Mouse (Mus musculus): ENCODE measurements around the gene St6galnac3. TPM values are rescaled to one million over a fixed set of nuclear protein-coding genes. Genes with fewer than 3 reads are reported as not detected.

The St6galnac3 gene
- polyA plus RNA-seq (2015; fragmentation: Nextera tagmentation; extraction: Ambion mirVana), result 20.7 and 23.2 TPM in 2 replicates

DNA sequence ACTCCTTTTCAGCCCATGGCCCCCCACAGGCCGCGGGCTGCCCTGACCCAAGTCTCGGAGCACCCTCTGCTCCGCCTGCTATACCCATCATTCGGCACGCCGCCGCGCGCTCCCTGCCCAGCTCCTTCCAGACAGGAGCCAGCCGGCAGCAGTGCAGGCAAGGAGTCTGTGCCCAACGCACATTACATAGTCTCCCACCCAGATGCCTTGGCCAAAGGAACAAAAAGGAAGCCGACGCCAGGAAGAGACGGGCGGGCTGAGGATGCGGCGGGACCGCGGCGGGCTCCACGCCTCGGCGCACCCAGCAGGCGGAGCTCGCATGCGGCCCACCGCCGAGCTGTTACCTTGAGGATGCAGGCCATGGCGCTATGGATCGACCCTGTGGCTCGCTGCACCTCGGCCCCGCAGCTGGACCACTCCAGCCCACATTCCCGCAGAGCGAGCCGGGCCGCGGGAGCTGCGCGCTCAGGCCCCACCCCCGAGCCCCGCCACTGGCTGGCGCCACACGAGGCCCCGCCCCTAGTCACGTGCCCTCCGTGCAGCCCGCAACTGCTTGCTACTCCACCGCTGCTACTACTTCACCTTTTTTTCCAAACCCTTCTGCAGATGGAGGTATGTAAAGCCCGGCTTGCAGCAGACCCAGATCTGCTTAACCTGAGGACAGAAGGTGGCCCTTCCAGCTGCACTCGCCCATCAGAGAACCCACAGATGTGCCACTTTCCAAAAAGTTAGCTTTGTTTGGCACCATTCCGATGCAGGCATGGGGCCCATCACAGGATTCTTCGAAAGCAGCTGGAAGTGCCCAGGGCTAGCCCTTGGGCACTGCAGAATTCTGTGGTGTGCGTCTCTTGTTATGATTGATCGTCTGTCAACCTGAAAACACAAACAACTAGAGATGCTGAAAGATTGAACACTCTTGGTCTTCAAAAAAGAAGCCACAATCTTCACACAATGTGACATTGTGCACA, at the start of gene St6galnac3:
Gene St6galnac3, minus strand, starts transcription at position 474 of the 968 bp plus-strand sequence.
- Histone ChIP-seq H3K27me3 (replicated peaks; ENCODE audit: control insufficient read depth, insufficient read depth, low read length) (no peaks in the 10 kb centered on the region), H3K27ac (ENCODE audit: low read depth, low read length) (peak within 1 kb of the TSS; percentile 91), H3K4me2 (ENCODE audit: low read length) (peak within 1 kb of the TSS; percentile 89), H3K9me3 (ENCODE audit: control insufficient read depth, low read length) (no peaks in the 10 kb centered on the region), H3K9ac (ENCODE audit: low read depth, low read length) (peak within 1 kb of the TSS; percentile 85), H3K4me1 (ENCODE audit: control insufficient read depth, insufficient read depth, low read depth, low read length) (peaks cover 14% of the 10 kb centered on the region), H3K4me3 (ENCODE audit: low read length) (peak within 1 kb of the TSS; percentile 74), H3K36me3 (ENCODE audit: control insufficient read depth, insufficient read depth, low read length) (no peaks in the 10 kb centered on the region)
- peak; percentile 98 for ATAC-seq
- under 1% methylated on average over 56 of the region's 56 CpGs for WGBS

DNA sequence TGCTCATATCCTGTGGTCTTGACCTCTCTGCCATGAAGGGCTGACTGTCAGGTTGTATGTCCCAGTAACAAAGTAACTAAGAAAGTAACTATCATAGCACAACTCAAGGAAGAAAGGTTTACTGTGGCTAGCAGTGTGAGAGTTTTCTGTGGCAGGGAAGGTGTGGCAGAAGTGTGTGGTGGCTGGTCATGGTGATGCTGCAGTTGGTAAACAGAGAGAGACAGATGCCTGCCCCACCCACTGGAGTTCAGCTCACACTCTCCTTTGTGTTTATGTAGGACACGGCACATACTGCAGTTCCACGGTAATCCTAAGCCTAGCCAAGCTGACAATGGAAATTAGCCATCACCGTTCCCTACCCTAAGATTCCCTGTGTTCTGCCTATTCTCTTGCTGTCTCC, 49.6 kb upstream of the St6galnac3 start:
- Histone ChIP-seq H3K4me3 (ENCODE audit: low read length) (no peak overlapping the region), H3K9me3 (ENCODE audit: control insufficient read depth, low read length) (no peaks in the 10 kb centered on the region), H3K27ac (ENCODE audit: low read depth, low read length) (no peak overlapping the region), H3K4me2 (ENCODE audit: low read length) (no peak overlapping the region), H3K4me1 (ENCODE audit: control insufficient read depth, insufficient read depth, low read depth, low read length) (no peaks in the 10 kb centered on the region), H3K9ac (ENCODE audit: low read depth, low read length) (no peak overlapping the region), H3K27me3 (replicated peaks; ENCODE audit: control insufficient read depth, insufficient read depth, low read length) (no peaks in the 10 kb centered on the region), H3K36me3 (ENCODE audit: control insufficient read depth, insufficient read depth, low read length) (no peaks in the 10 kb centered on the region)
- WGBS, result 91% methylated on average over 3 of the region's 3 CpGs
- ATAC-seq, result no peak

DNA sequence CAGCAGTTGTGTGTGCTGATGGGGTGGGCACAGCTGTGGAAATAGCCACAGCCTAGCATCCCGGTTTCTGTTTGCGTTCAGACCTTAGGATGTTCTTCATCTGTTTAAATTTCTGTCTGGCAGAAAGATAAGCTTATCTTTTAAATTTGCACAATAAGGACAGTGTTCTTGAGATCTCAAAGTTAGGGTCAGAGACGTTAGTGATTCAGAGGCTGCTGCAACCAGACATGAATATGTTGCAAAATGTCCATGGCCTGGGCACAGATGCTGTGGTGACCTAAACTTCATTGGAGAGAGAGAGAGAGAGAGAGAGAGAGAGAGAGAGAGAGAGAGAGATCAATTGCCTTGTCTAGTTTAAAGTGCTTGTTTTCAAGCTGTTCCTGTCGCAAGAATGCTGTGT, 46.5 kb upstream of the St6galnac3 start:
- 86% methylated on average over 4 of the region's 4 CpGs for whole genome bisulfite sequencing

DNA sequence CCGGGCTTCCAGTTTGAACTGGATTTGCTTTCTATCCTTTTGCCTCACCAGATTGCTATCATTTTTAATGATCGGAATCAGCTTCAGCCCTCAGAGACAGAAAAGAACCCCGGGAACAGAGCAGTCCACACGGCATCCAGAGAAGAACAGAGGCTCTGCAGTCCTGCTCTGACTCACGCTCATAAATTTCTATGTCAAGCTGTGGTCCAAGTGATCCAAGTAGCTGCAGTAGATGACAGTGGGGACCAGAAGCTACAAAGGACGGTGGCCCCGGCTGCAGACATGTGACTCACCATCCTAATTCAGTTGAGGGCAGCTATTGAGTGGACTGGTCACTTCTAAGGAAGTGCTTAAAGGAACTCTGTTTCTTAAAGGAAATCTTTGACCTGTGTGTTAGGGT, 45.6 kb upstream of the St6galnac3 start:
- Histone ChIP-seq H3K4me3 (ENCODE audit: low read length) (no peak overlapping the region), H3K4me2 (ENCODE audit: low read length) (no peak overlapping the region), H3K9me3 (ENCODE audit: control insufficient read depth, low read length) (no peaks in the 10 kb centered on the region), H3K4me1 (ENCODE audit: control insufficient read depth, insufficient read depth, low read depth, low read length) (no peaks in the 10 kb centered on the region), H3K9ac (ENCODE audit: low read depth, low read length) (no peak overlapping the region), H3K36me3 (ENCODE audit: control insufficient read depth, insufficient read depth, low read length) (no peaks in the 10 kb centered on the region), H3K27me3 (replicated peaks; ENCODE audit: control insufficient read depth, insufficient read depth, low read length) (no peaks in the 10 kb centered on the region), H3K27ac (ENCODE audit: low read depth, low read length) (no peak overlapping the region)
- ATAC-seq, result no peak
- 54% methylated on average over 7 of the region's 7 CpGs for WGBS

More for the DNA sequence above, 46.5 kb upstream of the St6galnac3 start:
- no peak for ATAC-seq
- H3K27me3 ChIP-seq (replicated peaks; ENCODE audit: control insufficient read depth, insufficient read depth, low read length), result no peaks in the 10 kb centered on the region
- no peak overlapping the region for H3K9ac ChIP-seq (ENCODE audit: low read depth, low read length)
- no peak overlapping the region for H3K4me3 ChIP-seq (ENCODE audit: low read length)
- H3K4me1 ChIP-seq (ENCODE audit: control insufficient read depth, insufficient read depth, low read depth, low read length), result no peaks in the 10 kb centered on the region
- H3K9me3 ChIP-seq (ENCODE audit: control insufficient read depth, low read length), result no peaks in the 10 kb centered on the region
- no peak overlapping the region for H3K27ac ChIP-seq (ENCODE audit: low read depth, low read length)
- no peaks in the 10 kb centered on the region for H3K36me3 ChIP-seq (ENCODE audit: control insufficient read depth, insufficient read depth, low read length)
- H3K4me2 ChIP-seq (ENCODE audit: low read length), result no peak overlapping the region

DNA sequence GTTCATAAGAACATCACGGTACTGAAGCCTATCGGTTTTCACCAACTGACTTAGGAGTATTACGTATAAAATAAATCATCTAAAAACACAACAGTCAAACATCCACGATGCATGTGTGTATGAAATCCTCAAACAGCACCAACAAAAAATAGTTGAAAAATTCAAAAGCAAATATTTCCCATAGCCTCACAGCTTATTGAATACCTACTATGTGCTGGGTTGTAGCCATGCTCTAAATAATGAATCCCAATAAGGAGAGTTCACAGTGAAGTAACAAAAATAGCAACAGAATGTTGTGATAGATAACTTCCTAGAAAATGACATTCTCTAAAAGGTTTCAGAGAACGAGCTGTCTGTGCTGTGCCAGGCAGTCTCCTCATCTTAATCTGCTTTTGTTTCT, 44.2 kb upstream of the St6galnac3 start:
- no peaks in the 10 kb centered on the region for H3K4me1 ChIP-seq (ENCODE audit: control insufficient read depth, insufficient read depth, low read depth, low read length)
- H3K4me3 ChIP-seq (ENCODE audit: low read length), result no peak overlapping the region
- no peak overlapping the region for H3K4me2 ChIP-seq (ENCODE audit: low read length)
- H3K27me3 ChIP-seq (replicated peaks; ENCODE audit: control insufficient read depth, insufficient read depth, low read length), result no peaks in the 10 kb centered on the region
- H3K9ac ChIP-seq (ENCODE audit: low read depth, low read length), result no peak overlapping the region
- no peak for ATAC-seq
- 92% methylated on average over 5 of the region's 5 CpGs for WGBS
- no peaks in the 10 kb centered on the region for H3K9me3 ChIP-seq (ENCODE audit: control insufficient read depth, low read length)
- no peak overlapping the region for H3K27ac ChIP-seq (ENCODE audit: low read depth, low read length)
- H3K36me3 ChIP-seq (ENCODE audit: control insufficient read depth, insufficient read depth, low read length), result no peaks in the 10 kb centered on the region

DNA sequence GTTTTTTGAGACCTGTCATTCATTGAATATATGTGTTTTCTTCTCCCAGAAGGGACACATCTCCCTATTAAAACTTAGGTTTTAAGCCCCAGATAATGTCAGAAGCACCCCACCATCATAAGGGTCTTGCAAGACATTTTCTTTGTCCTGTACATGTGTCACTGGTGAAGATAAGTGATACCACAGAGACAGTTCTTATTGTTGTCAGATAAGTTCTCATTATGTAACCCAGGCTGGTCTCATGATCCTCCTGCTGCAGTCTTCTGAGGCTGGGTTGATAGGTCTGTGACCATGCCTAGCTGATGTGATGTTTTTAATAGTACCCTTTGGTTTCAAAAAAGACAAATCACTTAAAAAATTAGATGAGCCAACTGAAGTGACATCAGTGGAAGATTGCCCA, 40.2 kb upstream of the St6galnac3 start:
- Histone ChIP-seq H3K9me3 (ENCODE audit: control insufficient read depth, low read length) (no peaks in the 10 kb centered on the region), H3K36me3 (ENCODE audit: control insufficient read depth, insufficient read depth, low read length) (no peaks in the 10 kb centered on the region), H3K4me1 (ENCODE audit: control insufficient read depth, insufficient read depth, low read depth, low read length) (no peaks in the 10 kb centered on the region), H3K9ac (ENCODE audit: low read depth, low read length) (no peak overlapping the region), H3K27ac (ENCODE audit: low read depth, low read length) (no peak overlapping the region), H3K27me3 (replicated peaks; ENCODE audit: control insufficient read depth, insufficient read depth, low read length) (no peaks in the 10 kb centered on the region), H3K4me2 (ENCODE audit: low read length) (no peak overlapping the region), H3K4me3 (ENCODE audit: low read length) (no peak overlapping the region)
- ATAC-seq, result no peak

DNA sequence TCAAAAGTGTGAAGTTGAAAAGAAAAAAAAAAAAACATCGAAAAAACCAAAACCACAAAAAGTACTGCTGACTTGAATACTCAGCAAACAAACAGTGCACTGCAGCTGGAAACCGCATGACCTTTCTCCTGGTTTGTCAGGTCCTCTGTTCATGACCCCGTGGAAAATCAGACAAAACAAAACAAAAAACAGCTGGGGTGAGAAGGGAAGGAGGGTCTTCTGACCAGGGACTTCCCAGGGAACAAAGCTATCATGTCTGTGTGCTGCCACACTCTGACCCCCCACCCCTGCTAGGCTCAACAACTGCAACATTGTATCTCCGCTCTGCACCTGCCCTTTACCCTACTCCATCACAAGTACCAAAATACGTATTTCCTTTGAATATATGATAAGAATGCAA, 39.8 kb upstream of the St6galnac3 start:
- Histone ChIP-seq H3K36me3 (ENCODE audit: control insufficient read depth, insufficient read depth, low read length) (no peaks in the 10 kb centered on the region), H3K4me3 (ENCODE audit: low read length) (no peak overlapping the region), H3K27me3 (replicated peaks; ENCODE audit: control insufficient read depth, insufficient read depth, low read length) (no peaks in the 10 kb centered on the region), H3K4me2 (ENCODE audit: low read length) (no peak overlapping the region), H3K9ac (ENCODE audit: low read depth, low read length) (no peak overlapping the region), H3K9me3 (ENCODE audit: control insufficient read depth, low read length) (no peaks in the 10 kb centered on the region), H3K27ac (ENCODE audit: low read depth, low read length) (no peak overlapping the region), H3K4me1 (ENCODE audit: control insufficient read depth, insufficient read depth, low read depth, low read length) (no peaks in the 10 kb centered on the region)
- no peak for ATAC-seq
- 16% methylated on average over 5 of the region's 5 CpGs for WGBS

DNA sequence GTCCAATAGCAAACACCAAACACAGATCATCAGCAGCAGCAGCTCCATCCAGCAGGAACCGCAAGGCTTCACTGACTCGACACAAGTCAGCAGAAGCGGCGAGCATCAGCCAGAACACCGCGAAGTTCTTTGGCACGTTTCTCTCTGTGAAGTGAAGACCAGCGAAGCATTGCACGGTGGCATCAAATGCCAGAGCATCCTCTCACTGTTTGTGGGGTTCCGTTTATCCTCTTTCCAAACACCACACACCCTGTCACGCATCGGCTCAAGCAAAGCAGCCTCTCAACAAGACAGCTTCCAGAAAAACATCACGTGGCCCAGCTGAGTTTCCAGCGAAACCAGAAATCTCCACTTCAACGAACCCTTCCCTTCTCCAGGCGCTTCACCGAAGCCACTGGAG, 36.2 kb upstream of the St6galnac3 start:
- Histone ChIP-seq H3K4me3 (ENCODE audit: low read length) (no peak overlapping the region), H3K4me2 (ENCODE audit: low read length) (no peak overlapping the region), H3K27me3 (replicated peaks; ENCODE audit: control insufficient read depth, insufficient read depth, low read length) (no peaks in the 10 kb centered on the region), H3K9me3 (ENCODE audit: control insufficient read depth, low read length) (no peaks in the 10 kb centered on the region), H3K4me1 (ENCODE audit: control insufficient read depth, insufficient read depth, low read depth, low read length) (peaks cover 2% of the 10 kb centered on the region; the same call in 1 of the 2 replicates), H3K36me3 (ENCODE audit: control insufficient read depth, insufficient read depth, low read length) (no peaks in the 10 kb centered on the region), H3K27ac (ENCODE audit: low read depth, low read length) (no peak overlapping the region), H3K9ac (ENCODE audit: low read depth, low read length) (no peak overlapping the region)
- 79% methylated on average over 17 of the region's 17 CpGs for WGBS
- no peak for ATAC-seq

DNA sequence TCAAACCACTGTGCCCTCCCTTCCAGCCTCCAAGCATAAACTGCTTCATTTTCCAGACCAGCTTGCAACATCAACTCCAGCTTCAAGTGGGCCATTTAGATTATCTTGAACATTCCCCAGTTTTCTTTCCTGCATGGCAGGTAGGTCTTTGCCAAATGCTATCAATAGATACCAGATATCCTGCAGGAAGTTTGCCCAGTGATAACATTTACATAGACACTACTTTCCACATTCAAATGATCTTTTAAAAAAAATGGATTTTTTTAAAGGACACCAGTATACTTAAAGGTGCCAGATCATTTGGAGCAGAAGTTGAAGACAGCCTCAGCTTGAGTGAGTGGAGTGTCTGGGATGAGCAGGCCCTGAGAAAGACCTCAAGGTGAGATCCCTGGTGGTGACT, 34.3 kb upstream of the St6galnac3 start:
- Histone ChIP-seq H3K9me3 (ENCODE audit: control insufficient read depth, low read length) (no peaks in the 10 kb centered on the region), H3K9ac (ENCODE audit: low read depth, low read length) (no peak overlapping the region), H3K36me3 (ENCODE audit: control insufficient read depth, insufficient read depth, low read length) (no peaks in the 10 kb centered on the region), H3K4me3 (ENCODE audit: low read length) (no peak overlapping the region), H3K4me1 (ENCODE audit: control insufficient read depth, insufficient read depth, low read depth, low read length) (peaks cover 2% of the 10 kb centered on the region; the same call in 1 of the 2 replicates), H3K27ac (ENCODE audit: low read depth, low read length) (no peak overlapping the region), H3K4me2 (ENCODE audit: low read length) (no peak overlapping the region), H3K27me3 (replicated peaks; ENCODE audit: control insufficient read depth, insufficient read depth, low read length) (no peaks in the 10 kb centered on the region; the same call in 1 of the 2 replicates)
- ATAC-seq, result no peak

Measured in hindbrain, embryonic 16.5 days (tissue).